In genomic region chr2:33878437-33878836, GRCm38 (mm10) we compare ENCODE assay signal across 8 mouse cellular contexts. TPM values are rescaled to one million over a fixed set of nuclear protein-coding genes. Genes with fewer than 3 reads are reported as not detected.
A peak's percentile ranks its signal among the peaks of the same experiment; 100 is the strongest.
DNase-seq lines count a peak whose midpoint lies in the region; ATAC-seq and TF ChIP-seq lines count a peak whose summit lies in the region.

No protein-coding gene starts in this region.

- H3K9ac ChIP-seq in heart, embryonic 11.5 days (ENCODE audit: low read depth, low read length): no peak overlapping the region
- H3K9ac ChIP-seq in midbrain, embryonic 16.5 days (ENCODE audit: low read depth, low read length): peak overlapping the region; percentile 31; the same call in 1 of the 2 replicates

- H3K4me3 ChIP-seq in heart, embryonic 11.5 days (ENCODE audit: low read depth, low read length): no peak overlapping the region
- H3K4me3 ChIP-seq in G1E (ENCODE audit: low read depth, low read length): peak overlapping the region; percentile 2; the same call in 1 of the 2 replicates
- no peak overlapping the region for H3K4me3 ChIP-seq in hindbrain, embryonic 10.5 days
- no peak overlapping the region for H3K4me3 ChIP-seq in midbrain, embryonic 16.5 days (ENCODE audit: low read depth, low read length)

- no peak for ATAC-seq in heart, embryonic 11.5 days (replicated peaks; ENCODE audit: insufficient number of reproducible peaks, low FRiP score, low TSS enrichment)
- ATAC-seq in G1E (ENCODE audit: extremely low read depth, insufficient number of reproducible peaks, low FRiP score, poor library complexity, severe bottlenecking): peak; percentile 28; the same call in 1 of the 2 replicates
- peak; percentile 25 for ATAC-seq in midbrain, embryonic 16.5 days

- DNase-seq in heart, postnatal 14 days: no peak
- no peak for DNase-seq in G1E (ENCODE audit: low spot score)
- DNase-seq in hindbrain, embryonic 10.5 days (ENCODE audit: low spot score): peak; percentile 39
- DNase-seq in left cerebral cortex, postnatal 25 days (ENCODE audit: low spot score in 2 of 2): no peak
- no peak for DNase-seq in layer of hippocampus, postnatal 14 days (ENCODE audit: low spot score in 2 of 2)
- no peak for DNase-seq in layer of hippocampus, adult 8-10 months (ENCODE audit: low spot score in 2 of 2)

- no peaks in the 10 kb centered on the region for H3K9me3 ChIP-seq in heart, embryonic 11.5 days (replicated peaks; ENCODE audit: control insufficient read depth, low read length)
- H3K9me3 ChIP-seq in G1E (replicated peaks): no peaks in the 10 kb centered on the region
- H3K9me3 ChIP-seq in hindbrain, embryonic 10.5 days: no peaks in the 10 kb centered on the region
- no peaks in the 10 kb centered on the region for H3K9me3 ChIP-seq in midbrain, embryonic 16.5 days (replicated peaks; ENCODE audit: control insufficient read depth, low read length, poor library complexity, severe bottlenecking)

- intact Hi-C loops in heart, postnatal 14 days (cut with DNase I): no loop called here
- intact Hi-C loops in left cerebral cortex, postnatal 25 days (cut with DNase I): loop anchor here (5.0 kb wide), 1 partner anchor 56 kb away; no protein-coding TSS in a partner anchor

- WGBS in heart, embryonic 11.5 days (ENCODE audit: insufficient replicate concordance): 28% methylated on average over 11 of the region's 11 CpGs
- 21% methylated on average over 11 of the region's 11 CpGs for WGBS in hindbrain, embryonic 10.5 days
- WGBS in midbrain, embryonic 16.5 days: 6% methylated on average over 11 of the region's 11 CpGs

- TF ChIP-seq CTCF in G1E (IDR thresholded peaks at IDR 0.05; ENCODE audit: low read depth, low read length): no peak

- H3K36me3 ChIP-seq in heart, embryonic 11.5 days (ENCODE audit: control insufficient read depth, insufficient read depth, low read length): no peaks in the 10 kb centered on the region
- H3K36me3 ChIP-seq in G1E (replicated peaks): peaks cover 91% of the 10 kb centered on the region
- H3K36me3 ChIP-seq in hindbrain, embryonic 10.5 days: peaks cover 15% of the 10 kb centered on the region
- H3K36me3 ChIP-seq in midbrain, embryonic 16.5 days (ENCODE audit: control insufficient read depth, insufficient read depth, low read length): peaks cover 6% of the 10 kb centered on the region

- no peak overlapping the region for H3K4me2 ChIP-seq in heart, embryonic 11.5 days
- no peak overlapping the region for H3K4me2 ChIP-seq in midbrain, embryonic 16.5 days (ENCODE audit: low read length)

- peak overlapping the region; percentile 25; the same call in 1 of the 2 replicates for H3K27ac ChIP-seq in heart, embryonic 11.5 days (ENCODE audit: low read depth, low read length)
- peak overlapping the region; percentile 95 for H3K27ac ChIP-seq in hindbrain, embryonic 10.5 days
- H3K27ac ChIP-seq in midbrain, embryonic 16.5 days (ENCODE audit: low read length): peak overlapping the region; percentile 94

- peaks cover 43% of the 10 kb centered on the region for H3K4me1 ChIP-seq in heart, embryonic 11.5 days (ENCODE audit: control insufficient read depth, insufficient read depth, low read length)
- H3K4me1 ChIP-seq in G1E (ENCODE audit: insufficient read depth, low read depth, low read length): peaks cover 62% of the 10 kb centered on the region
- peaks cover 91% of the 10 kb centered on the region for H3K4me1 ChIP-seq in hindbrain, embryonic 10.5 days (replicated peaks)
- H3K4me1 ChIP-seq in midbrain, embryonic 16.5 days (ENCODE audit: control insufficient read depth, insufficient read depth, low read length): peaks cover 72% of the 10 kb centered on the region

- no peaks in the 10 kb centered on the region for H3K27me3 ChIP-seq in heart, embryonic 11.5 days (ENCODE audit: control insufficient read depth, insufficient read depth, low read length)
- no peaks in the 10 kb centered on the region for H3K27me3 ChIP-seq in G1E (ENCODE audit: insufficient read depth, low read length)
- no peaks in the 10 kb centered on the region; the same call in 1 of the 2 replicates for H3K27me3 ChIP-seq in hindbrain, embryonic 10.5 days (ENCODE audit: insufficient read depth, poor library complexity, severe bottlenecking)
- no peaks in the 10 kb centered on the region for H3K27me3 ChIP-seq in midbrain, embryonic 16.5 days (ENCODE audit: control insufficient read depth, insufficient read depth, low read depth, low read length)

RNA-seq across cellular contexts. Expression of gene Mvb12b, which starts 9.3 kb away (rescaled TPM):
- 12.4 and 12.6 TPM in 2 replicates for polyA plus RNA-seq in heart, embryonic 11.5 days (2014; fragmentation: Nextera tagmentation; extraction: Ambion mirVana)
- 10 to 100 TPM; 18.1 to 19.1 TPM for total RNA-seq in heart, postnatal 14 days (2021)
- 42.4 and 51.4 TPM in 2 replicates for total RNA-seq in G1E (2014; fragmentation: Nextera tagmentation)
- total RNA-seq in G1E (2017): 7.2 and 10.5 TPM in 2 replicates
- polyA plus RNA-seq in G1E (2012): 46.2 and 70.6 TPM in 2 replicates
- 22.7 and 28.8 TPM in 2 replicates for polyA plus RNA-seq in hindbrain, embryonic 10.5 days (2016; fragmentation: Nextera tagmentation; extraction: Ambion mirVana)
- 56.9 and 70.2 TPM in 2 replicates for polyA plus RNA-seq in midbrain, embryonic 16.5 days (2015; fragmentation: Nextera tagmentation; extraction: Ambion mirVana)
- total RNA-seq in left cerebral cortex, postnatal 25 days (2021): 10 to 100 TPM; 83.9 to 86.7 TPM
- total RNA-seq in layer of hippocampus, postnatal 14 days (2021): 10 to 100 TPM; 95.0 to 98.6 TPM
- 10 to 100 TPM; 82.6 to 92.2 (median 84.5) TPM for total RNA-seq in layer of hippocampus, adult 8-10 months (2022)

Comparison
In these comparisons a context has a peak if more than half of its experiments do, and no peak if none do; other contexts are left out.
1. H3K27ac ChIP-seq: peak in every context shown above with its lines; median percentile 95 in hindbrain, embryonic 10.5 days; 94 in midbrain, embryonic 16.5 days; 25 in heart, embryonic 11.5 days.